Mouse (Mus musculus): ENCODE data around the gene Gga3.
A peak's percentile ranks its signal among the peaks of the same experiment; 100 is the strongest.

Gga3 gene

DNA sequence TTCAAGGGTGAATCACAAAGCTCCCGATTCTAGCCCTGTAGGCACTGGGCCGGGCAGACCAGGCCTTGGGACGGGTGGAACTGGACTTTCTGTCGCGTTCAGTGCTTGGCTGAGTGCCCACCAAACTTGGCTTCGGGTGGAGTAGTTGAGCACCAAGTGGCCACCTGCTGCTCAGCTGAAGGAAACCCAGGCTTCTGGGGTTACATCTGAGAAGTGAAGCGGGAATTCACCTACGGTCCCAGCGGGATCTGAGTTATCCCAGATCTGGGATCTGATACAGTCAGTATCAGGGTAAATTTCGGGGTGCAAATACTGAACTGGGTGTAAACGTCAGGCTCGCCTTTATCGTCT lies 8.2 kb upstream of the Gga3 start:
- peak; percentile 43 for DNase-seq (ENCODE audit: low spot score)

DNA sequence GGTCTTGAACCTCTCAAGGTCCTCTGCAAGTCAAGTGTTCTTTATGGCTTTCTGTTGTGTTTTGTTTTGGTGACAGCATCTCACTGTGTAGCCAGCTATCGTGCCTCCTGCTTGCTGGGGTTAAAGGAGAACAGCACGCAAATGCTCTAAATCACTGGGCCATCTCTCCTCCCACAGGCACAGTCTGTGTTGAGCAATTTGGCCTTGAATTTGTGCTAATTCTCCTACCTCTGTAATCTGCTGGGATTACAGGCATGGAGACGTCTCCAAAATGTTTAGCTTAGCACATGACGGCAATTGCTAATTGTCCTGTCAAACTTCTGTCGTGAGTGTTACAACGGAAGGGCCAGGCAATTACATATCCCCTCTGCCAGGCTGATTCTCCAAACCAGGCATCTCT lies 7.3 kb upstream of the Gga3 start:
- no peak for DNase-seq (ENCODE audit: low spot score)

DNA sequence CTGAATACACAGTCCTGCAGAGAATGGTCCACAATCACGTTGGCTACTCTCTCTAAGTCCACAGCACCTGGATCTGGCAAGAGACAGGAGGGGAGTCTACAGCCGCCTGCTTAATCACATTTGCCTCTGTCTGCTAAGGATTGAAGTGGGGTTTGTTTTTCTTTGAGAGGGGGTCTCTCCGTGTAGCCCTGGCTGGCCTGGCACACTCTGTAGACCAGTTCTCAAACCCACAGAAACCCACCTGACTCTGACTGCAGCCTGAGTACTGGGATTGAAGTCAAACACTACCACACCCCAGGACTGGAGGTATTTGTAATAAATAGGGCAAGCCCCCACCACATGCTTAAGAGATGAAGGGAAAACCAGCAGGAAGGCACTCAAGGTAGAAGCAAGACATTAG lies 5.7 kb upstream of the Gga3 start:
- DNase-seq (ENCODE audit: low spot score), result no peak

DNA sequence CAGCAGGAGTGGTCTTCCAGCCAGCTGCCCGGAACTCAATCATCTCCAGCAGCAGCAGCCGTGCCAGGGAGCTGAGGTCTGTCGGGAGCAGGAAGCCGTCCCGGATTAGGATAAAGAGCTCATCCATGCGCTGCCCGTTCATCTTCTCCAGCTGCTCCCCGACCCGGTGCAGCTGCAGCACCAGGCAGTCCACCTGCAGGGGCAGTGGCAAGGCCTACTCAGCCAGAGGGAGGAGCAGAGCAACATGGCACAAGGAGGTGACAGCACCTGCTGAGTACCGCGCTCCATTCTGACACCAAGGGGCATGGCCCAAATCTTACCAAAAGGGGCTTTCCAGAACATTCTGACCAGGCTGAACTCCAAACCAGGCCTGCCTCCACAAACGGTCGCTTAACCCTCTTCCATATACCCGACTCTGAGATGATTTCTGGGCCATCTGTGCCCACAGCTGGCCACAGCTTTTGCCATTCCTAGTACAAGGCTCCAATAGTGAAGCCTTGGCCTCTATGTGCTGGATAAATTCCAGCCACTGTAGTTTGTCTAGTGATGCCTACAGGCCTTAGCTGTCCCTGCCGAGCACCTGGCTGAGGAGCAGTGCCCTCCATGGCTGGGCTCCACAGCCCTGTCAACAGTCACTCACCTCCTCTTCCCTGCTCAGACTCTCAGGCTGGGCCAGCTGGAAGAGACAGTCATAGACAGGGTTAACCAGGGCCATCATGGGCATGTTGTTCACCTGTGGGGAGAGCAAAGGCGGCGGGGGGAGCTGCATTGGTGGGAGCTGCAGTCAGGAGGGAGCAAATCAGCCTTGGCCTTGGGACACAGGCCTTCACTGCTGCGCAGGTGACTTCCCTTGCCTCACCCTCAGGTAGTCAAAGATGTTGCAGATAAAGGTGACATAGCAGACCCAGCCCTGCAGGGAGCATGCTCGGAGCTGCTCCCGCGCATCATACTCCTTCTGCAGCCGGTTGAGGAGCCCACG lies 4.9 kb upstream of the Gga3 start:
- no peak for DNase-seq (ENCODE audit: low spot score)

DNA sequence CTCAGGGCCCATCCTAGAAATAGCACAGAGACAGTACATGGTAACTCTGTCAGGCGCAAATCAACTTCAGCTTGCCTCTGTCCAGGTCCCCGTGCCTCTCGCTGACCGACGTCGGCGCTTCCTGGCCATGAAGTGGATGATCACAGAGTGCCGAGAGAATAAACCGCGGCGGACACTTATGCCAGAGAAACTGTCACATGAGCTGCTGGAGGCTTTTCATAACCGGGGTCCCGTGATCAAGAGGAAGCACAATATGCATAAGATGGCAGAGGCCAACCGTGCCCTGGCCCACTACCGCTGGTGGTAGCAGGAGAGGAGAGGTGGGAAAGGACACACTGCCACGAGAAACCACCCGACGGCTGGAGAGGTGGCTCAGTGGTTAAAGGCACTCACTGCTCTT lies 2.9 kb upstream of the Gga3 start:
- DNase-seq (ENCODE audit: low spot score), result no peak

DNA sequence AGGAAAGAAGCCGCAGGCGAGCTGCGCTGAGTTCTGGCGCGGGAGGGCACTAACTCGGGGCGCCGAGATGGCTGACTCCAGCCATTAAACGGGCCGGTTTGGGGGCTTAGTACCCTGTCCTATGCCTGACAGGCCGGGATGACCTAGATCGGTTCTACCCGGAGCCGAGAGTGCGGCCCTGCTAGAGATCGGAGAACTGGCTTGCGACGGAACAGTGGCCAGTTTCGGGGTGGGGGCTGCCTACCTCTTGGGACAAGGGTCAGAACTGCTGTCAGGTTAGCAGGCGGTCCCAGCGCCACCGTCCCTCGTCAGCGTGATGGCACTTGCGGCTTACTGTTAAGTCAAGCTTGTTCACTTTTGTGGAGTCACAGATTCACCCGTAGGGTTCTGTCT lies 449 bp upstream of the Gga3 start:
- no peak for DNase-seq (ENCODE audit: low spot score)

DNA sequence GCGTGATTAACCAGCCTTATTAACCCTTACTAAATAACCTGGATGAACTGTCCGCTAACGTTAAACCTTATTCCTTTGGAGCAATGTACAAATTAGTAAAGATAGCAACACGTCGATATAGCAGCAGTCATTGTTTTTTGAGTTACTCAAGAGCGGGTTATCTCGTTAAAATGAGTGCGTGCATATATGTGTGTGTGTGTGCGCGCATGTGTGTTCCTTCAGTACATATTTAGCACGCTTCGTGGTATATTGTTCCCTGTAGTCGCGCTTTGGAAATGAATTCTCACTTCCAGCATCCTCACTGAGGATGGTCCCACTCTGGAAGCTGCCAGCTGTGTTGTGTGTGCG lies 749 bp downstream of the Gga3 start:
- no peak for DNase-seq (ENCODE audit: low spot score)

DNA sequence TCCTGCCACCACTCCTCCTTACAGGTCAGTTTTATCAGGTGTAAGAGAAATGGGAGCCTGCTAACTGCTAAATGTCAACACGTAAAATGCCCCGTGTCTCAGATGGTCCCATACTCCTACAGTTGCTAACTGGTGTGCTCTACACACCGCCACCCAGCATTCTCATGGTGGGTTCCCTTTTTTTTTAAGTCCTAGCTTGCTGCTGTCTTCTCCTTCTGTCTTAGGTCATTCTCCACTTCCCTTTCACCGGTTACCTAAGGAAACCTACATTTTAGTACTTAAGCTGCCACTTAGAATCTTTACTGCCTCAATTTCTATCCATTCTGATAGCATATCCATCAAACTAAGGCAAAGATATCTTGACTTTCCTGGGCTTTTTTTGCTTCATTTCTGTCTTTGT lies 2.7 kb downstream of the Gga3 start:
- DNase-seq (ENCODE audit: low spot score), result no peak

DNA sequence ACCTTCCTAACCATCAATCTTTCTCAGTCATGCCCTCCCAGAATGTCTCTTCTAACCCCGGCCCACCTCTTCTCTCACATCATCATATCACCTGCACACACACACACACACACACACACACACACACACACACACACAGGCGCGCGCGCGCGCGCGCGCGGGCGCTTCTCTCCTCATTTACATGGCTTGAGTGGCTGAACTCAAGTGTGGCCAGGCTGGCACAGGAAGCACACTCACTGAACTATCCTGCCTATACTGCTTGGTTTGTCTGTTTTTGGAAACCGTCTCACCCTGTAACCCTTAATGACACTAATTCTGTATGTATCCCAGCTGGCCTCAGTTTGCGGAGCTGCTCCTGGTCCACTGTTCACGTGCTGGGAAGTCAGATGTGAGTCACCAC lies 3.1 kb downstream of the Gga3 start:
- no peak for DNase-seq (ENCODE audit: low spot score)

DNA sequence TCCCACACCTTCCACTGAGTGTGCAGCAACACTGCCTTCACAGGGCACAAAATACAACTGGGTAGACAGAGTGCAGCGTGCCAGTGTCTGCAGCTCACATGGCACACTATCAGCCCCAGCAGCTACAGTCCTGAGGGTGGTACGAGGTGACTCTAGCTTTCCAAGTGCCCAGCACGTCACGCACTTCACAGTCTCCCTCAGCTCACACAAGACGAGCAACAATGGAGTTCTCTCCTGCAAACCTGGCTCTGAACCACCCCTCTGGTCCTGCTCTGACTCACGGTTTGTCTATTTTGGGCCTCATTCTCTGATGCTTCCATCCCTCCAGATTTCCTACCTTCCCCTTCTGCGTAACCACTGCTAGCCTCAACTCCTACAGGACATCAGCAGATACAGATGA lies 4.1 kb downstream of the Gga3 start:
- no peak for DNase-seq (ENCODE audit: low spot score)

DNA sequence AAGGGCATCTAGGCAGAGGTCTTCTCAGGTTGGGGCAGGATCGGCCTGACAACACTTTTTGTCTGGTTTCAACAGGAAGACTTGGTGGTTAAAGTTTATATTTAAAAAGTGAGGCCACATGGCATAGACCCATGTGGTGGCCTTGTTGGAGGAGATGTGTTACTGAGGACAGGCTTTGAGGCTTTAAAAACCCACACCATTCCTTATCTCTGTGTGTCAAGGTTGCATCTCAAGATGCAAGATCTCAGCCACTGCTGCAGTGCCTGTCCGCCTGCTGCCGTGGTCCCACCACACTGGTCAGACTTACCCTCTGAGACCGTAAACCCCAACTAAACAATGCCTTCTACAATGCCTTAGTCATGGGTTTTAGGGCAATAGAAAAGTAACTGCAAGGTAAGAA lies 5.5 kb downstream of the Gga3 start:
- DNase-seq (ENCODE audit: low spot score), result no peak

DNA sequence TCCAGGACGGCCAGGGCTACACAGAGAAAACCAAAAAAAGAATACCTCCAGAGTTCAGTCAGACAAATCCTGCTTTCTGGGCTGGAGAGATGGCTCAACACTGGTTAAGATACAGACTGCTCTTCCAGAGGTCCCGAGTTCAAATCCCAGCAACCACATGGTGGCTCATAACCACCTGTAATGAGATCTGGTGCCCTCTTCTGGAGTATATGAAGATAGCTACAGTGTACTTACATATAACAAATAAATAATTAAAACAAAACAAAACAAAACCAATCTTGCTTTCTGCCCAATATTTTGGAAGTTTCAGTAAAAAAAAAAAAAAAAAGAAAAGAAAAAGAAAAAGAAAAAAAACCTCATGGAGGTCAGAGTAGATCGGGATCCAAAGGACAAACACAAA lies 8.6 kb downstream of the Gga3 start:
- DNase-seq (ENCODE audit: low spot score), result no peak

DNA sequence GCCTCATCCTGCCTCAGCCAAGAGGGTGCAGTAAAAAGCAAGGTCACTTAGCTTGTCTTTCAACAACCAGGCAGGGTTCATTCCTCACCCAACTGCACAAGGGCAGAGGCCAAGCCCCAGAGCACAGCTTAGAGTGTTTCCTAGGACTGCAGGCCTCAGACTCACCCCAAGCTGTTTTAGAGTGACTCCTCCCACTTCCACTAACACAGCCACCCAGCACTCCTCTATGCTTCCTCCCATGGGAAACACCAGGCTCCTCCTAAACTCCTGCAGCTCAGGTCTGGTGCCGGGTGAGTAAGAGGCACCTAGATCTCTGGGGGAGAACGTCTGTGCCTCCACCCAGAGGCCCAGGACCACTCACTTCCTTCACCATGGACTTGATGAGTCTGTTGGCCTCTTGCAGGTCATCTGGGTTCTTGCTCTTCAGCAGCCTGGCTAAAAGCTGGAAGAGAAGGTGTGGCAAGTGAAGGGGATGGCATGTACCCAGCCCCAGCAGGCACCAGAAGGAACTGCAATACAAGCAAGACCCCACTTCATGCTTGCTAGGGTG lies 13.2 kb downstream of the Gga3 start:
- no peak for DNase-seq (ENCODE audit: low spot score)

DNA sequence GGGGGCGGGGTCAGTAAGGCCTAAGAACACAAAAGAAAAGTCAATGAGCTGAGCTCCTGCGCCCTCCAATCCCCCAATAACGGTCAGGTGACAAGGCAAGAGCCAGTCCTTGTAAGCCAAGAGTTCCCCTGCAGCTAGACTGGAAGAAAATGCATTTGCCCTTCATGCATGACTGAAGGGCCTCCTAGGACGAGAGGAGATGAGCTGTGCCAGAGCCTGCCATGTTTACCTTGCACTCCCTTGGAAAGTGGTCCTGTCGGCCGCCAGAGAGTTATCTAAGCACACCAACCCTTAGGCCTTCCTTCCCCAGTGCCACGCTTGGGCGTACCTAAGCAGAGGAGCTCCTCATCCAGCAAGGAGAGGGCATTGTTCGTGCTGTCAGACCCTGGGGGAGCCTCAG lies 15.9 kb downstream of the Gga3 start:
- no peak for DNase-seq (ENCODE audit: low spot score)

DNA sequence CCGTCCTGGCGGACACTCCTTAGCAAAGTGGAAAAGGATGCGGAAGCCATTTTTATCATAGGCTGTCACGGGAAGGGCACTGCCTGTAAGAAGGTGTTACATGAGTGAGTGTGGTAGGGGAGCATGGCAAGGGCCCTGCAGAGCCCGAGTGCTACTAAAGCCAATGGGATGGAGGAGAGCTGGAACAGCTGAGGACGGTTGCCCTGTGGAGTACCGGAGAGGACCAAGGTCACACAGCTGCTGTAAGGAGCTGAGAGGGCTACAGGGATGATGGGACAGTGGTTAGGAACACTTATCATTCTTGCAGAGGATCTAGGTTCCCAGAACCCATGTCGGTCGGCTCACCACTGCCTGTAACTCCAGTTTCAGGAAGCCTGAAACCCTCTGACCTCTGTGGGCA lies 17.4 kb downstream of the Gga3 start:
- no peak for DNase-seq (ENCODE audit: low spot score)

DNA sequence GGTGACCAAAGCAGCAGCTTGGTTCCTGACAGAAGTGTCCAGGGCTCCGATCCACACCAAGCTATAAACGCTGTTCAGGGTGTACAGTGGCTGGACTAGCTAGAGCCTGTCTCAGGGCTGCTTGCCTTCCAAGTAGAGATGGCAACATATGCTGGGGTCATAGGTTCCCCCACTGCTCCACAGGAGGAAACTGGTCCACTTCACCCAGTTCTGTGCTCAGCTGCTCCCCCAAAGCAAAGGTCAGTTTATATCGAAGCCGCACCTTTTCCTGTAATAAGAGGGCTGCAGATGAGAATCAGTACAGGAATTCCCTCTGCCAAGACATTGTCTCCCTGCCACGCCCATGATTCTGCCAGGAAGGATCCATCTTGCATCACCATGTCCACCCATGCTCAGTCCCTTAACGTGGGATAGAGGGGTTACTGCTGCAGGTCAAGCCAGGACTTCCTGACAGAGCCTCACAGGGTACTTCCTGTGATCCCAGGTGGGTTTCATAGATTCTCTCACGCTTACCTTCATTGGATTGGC lies 18.2 kb downstream of the Gga3 start:
- DNase-seq (ENCODE audit: low spot score), result no peak

DNA sequence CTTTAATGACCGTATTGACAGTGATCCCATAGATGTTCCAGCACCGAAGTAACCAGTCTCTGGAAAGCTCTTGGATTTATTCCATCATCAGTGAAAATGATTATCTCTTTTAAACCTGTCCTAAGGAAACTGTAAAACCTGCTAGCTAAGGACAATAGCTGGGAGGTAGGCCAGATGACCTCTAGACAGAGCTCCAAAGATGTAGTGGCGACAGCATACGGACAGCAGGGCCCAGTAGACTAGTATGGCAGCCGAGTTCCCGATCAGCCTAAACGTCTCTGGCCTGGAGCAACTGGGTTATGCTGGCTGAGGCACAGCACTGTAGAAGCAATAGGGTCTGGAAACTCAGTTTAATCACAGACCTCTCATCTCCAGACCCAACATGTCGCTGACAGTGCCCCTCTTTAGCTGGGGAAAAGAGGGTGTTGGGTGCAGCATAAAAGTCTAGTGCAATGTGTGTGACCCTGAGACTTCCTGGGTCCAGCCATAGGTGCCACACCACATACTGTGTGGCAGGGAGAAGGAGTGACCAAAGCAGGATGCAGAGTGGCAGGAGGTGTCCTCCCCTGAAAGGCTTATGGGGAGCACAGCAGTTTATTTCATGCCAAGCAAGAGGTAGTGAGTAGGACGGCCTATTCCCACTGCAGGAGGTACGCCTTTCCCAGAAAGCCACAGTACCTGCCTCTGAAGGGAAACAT lies 19.3 kb downstream of the Gga3 start:
- DNase-seq (ENCODE audit: low spot score), result no peak

DNA sequence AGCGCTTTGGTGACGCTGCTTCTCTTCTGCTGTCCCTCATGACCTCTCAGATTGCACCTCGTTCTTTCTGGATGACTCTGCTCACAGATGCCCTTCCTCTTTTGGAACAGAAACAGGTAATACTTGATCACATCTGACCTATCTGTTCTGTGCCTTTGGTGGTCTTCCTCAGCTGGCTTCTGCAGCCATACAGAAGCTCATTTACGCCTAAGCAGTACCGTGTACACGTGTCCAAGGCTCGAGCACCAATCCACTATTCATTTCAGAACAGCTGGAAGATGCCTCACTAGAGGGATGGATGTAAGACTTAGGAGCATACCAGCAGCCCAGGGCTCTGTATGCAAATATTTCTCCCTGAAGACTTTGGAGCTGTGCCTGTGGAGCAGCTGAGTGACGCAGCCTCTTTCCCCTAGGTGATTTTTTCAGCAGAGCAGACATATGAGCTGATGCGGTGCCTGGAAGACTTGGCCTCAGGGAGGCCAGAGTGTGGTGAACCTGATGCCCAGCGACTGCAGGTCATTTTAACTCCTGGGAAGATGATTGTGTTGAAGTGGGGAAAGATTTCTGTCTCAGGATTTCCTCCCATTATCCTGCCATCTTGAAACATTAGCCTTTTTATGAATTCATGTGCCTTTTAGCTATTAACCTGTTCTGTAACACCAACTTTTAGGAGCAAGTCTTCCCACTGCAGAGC lies 20.8 kb downstream of the Gga3 start:
- no peak for DNase-seq (ENCODE audit: low spot score)

DNA sequence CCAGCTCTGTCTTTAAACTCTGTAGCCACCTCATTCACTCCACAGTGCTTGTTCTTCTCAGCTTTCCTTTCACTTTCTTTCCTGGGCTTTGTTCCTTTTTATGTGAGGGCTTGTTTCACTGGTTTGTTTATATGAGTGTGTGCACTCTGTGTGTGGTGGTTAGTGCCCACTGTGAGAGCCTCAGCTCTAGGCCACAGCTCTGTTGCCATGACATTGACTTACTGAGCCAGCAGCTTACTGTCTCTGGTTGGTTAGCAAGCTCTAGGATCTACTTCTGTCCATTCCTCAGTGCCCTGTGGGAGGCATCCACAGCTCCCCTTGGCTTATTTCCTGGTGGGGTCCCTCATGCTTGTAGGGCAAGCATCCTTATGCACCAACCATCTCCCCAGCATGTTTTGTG lies 24.8 kb downstream of the Gga3 start:
- DNase-seq (ENCODE audit: low spot score), result no peak

DNA sequence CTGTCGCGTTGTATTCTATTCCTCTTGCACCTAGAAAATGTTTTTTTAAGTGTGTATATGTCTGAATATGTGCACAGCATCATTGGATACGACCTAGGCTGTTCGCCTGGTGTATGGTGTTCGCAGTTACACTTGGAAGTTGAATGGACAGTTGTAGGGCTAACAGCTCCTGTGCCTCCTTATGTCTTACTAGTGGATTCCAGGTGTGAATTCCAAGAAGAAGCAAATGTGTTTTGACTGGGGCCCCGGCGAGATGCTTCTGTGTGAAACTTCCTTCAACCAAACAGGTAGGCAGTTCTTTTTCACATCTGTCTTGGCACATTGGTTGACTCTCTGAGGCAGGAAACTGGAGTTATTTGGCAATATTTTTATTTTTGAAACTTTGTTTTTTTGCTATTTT lies 38.9 kb downstream of the Gga3 start:
- no peak for DNase-seq (ENCODE audit: low spot score)

DNA sequence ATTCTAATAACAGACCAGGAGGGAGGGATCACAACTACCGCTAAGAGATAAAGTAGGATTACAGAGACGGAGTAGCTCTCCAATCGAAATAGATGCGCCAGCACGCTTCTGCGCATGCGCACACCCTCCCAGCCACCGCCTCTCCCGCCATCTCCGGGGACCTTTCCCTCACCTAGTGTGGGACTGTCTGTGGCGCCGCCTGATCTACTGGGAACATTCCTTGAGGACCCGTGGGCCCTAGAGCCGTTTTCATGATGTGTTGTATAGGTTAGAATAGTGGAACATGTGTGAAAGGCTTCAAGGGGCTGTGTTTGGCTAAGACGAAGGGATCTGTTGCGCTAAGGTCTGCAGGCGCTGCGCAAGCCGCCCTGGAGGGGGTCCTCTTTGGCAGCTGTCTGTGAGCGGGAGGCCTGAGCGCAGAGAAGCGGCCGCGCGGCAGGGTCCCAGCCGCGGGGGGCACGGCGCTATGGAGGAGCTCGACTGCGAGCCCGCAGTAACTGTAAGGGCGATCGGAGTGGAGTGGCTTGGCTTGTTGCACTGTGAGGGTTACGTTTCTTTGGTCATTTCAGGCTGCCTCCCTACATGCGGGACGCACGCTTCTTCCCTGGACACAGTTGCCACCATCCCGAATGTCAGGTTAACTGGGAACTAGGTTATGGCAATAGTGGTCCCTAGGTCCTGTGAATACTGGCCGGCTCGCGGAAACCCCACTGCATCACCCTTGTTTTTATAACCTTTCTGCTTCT lies 39.6 kb downstream of the Gga3 start, which contains the start of gene Nup85:
Gene Nup85 (plus strand): TSS at position 371 of the 746 bp plus-strand sequence.
- DNase-seq (ENCODE audit: low spot score), result peak; percentile 94

DNA sequence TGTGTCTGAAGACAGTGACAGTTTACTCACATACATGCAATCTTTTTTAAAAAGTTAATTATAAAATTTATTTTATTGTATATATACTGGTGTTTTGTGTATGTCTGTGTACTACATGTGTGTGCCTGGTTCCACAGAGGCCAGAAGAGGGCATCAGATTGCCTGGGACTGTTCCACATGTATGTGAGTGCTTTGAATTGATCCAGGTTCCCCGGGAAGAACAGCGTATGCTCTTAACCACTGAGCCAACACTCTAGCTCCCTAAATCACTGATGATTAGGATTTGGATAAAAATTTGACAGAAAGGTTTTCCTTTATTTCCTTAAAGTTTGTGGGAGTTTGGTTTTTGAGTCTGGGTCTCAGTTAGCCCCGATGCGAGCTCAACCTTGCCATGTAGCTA lies 40.4 kb downstream of the Gga3 start:
- DNase-seq (ENCODE audit: low spot score), result no peak

Data from urinary bladder, postnatal 10 days (tissue).